Mouse (Mus musculus): Measurements from ENCODE around the gene Prok1. TPM values are rescaled to one million over a fixed set of nuclear protein-coding genes. Genes with fewer than 3 reads are reported as not detected.
A peak's percentile ranks its signal among the peaks of the same experiment; 100 is the strongest.

The Prok1 gene
- polyA plus RNA-seq, 1 experiment from 2014 or later: not detected

- Histone ChIP-seq H3K9ac (replicated peaks) (no peak overlapping the region), H3K36me3 (no peaks in the 10 kb centered on the region), H3K4me1 (no peaks in the 10 kb centered on the region), H3K27me3 (no peaks in the 10 kb centered on the region), H3K27ac (replicated peaks) (no peak overlapping the region), H3K9me3 (no peaks in the 10 kb centered on the region), H3K4me3 (no peak overlapping the region), H3K4me2 (replicated peaks) (no peak overlapping the region)
- ATAC-seq (replicated peaks): 0 out of 2 replicates have a peak, but pooled peaks have one; percentile 24
- WGBS: 57% methylated on average over 7 of the region's 7 CpGs
Observed at GRCm38 (mm10) chr3:107207625-107208253, 31.8 kb downstream of the Prok1 start.

- 46% methylated on average over 4 of the region's 4 CpGs for WGBS
- no peak for ATAC-seq (replicated peaks)
Observed at GRCm38 (mm10) chr3:107206490-107207150, 32.9 kb downstream of the Prok1 start.

GRCm38 (mm10) chr3:107205994-107206393 lies 33.5 kb downstream of the Prok1 start:
- Histone ChIP-seq H3K4me3 (no peak overlapping the region), H3K36me3 (no peaks in the 10 kb centered on the region), H3K27ac (replicated peaks) (no peak overlapping the region), H3K9ac (replicated peaks) (no peak overlapping the region), H3K27me3 (no peaks in the 10 kb centered on the region), H3K9me3 (no peaks in the 10 kb centered on the region), H3K4me2 (replicated peaks) (no peak overlapping the region), H3K4me1 (no peaks in the 10 kb centered on the region)
- WGBS: 16% methylated on average over 4 of the region's 4 CpGs
- ATAC-seq (replicated peaks): no peak

More at GRCm38 (mm10) chr3:107206490-107207150, 32.9 kb downstream of the Prok1 start:
- no peaks in the 10 kb centered on the region for H3K27me3 ChIP-seq
- no peak overlapping the region for H3K4me3 ChIP-seq
- no peaks in the 10 kb centered on the region for H3K36me3 ChIP-seq
- no peaks in the 10 kb centered on the region for H3K9me3 ChIP-seq
- H3K4me2 ChIP-seq (replicated peaks): no peak overlapping the region
- H3K27ac ChIP-seq (replicated peaks): no peak overlapping the region
- H3K9ac ChIP-seq (replicated peaks): no peak overlapping the region
- no peaks in the 10 kb centered on the region for H3K4me1 ChIP-seq

- H3K4me2 ChIP-seq (replicated peaks): no peak overlapping the region
- H3K27ac ChIP-seq (replicated peaks): no peak overlapping the region
- H3K36me3 ChIP-seq: no peaks in the 10 kb centered on the region
- H3K4me1 ChIP-seq: no peaks in the 10 kb centered on the region
- H3K27me3 ChIP-seq: no peaks in the 10 kb centered on the region
- H3K9me3 ChIP-seq: no peaks in the 10 kb centered on the region
- H3K4me3 ChIP-seq: no peak overlapping the region
- H3K9ac ChIP-seq (replicated peaks): no peak overlapping the region
- ATAC-seq (replicated peaks): no peak
Observed at GRCm38 (mm10) chr3:107205170-107205569, 34.3 kb downstream of the Prok1 start.

- Histone ChIP-seq H3K27ac (replicated peaks) (no peak overlapping the region), H3K4me3 (no peak overlapping the region), H3K27me3 (no peaks in the 10 kb centered on the region), H3K9me3 (no peaks in the 10 kb centered on the region), H3K9ac (replicated peaks) (no peak overlapping the region), H3K4me2 (replicated peaks) (no peak overlapping the region), H3K36me3 (no peaks in the 10 kb centered on the region), H3K4me1 (no peaks in the 10 kb centered on the region)
- WGBS: 95% methylated on average over 3 of the region's 3 CpGs
- ATAC-seq (replicated peaks): no peak
Observed at GRCm38 (mm10) chr3:107204413-107204812, 35.1 kb downstream of the Prok1 start.

- no peak overlapping the region for H3K4me3 ChIP-seq
- no peaks in the 10 kb centered on the region for H3K4me1 ChIP-seq
- no peak overlapping the region for H3K4me2 ChIP-seq (replicated peaks)
- H3K27me3 ChIP-seq: no peaks in the 10 kb centered on the region
- H3K36me3 ChIP-seq: no peaks in the 10 kb centered on the region
- no peaks in the 10 kb centered on the region for H3K9me3 ChIP-seq
- 35% methylated on average over 9 of the region's 9 CpGs for WGBS
- no peak overlapping the region for H3K27ac ChIP-seq (replicated peaks)
- H3K9ac ChIP-seq (replicated peaks): no peak overlapping the region
- peak; percentile 59 for ATAC-seq (replicated peaks)
Observed at GRCm38 (mm10) chr3:107201310-107202180, 38.0 kb downstream of the Prok1 start.

GRCm38 (mm10) chr3:107188226-107188899 lies 51.1 kb downstream of the Prok1 start:
- Histone ChIP-seq H3K27me3 (no peaks in the 10 kb centered on the region), H3K4me2 (replicated peaks) (no peak overlapping the region), H3K4me1 (0 out of 2 replicates have a peak, but pooled peaks cover 3% of the 10 kb centered on the region), H3K27ac (replicated peaks) (no peak overlapping the region), H3K4me3 (no peak overlapping the region), H3K9me3 (no peaks in the 10 kb centered on the region), H3K36me3 (no peaks in the 10 kb centered on the region), H3K9ac (replicated peaks) (no peak overlapping the region)
- peak; percentile 81 for ATAC-seq (replicated peaks)
- WGBS: 40% methylated on average over 6 of the region's 6 CpGs

GRCm38 (mm10) chr3:107187022-107187421 lies 52.5 kb downstream of the Prok1 start:
- H3K4me3 ChIP-seq: no peak overlapping the region
- H3K4me2 ChIP-seq (replicated peaks): no peak overlapping the region
- no peak for ATAC-seq (replicated peaks)
- no peaks in the 10 kb centered on the region for H3K36me3 ChIP-seq
- no peak overlapping the region for H3K9ac ChIP-seq (replicated peaks)
- no peaks in the 10 kb centered on the region for H3K27me3 ChIP-seq
- H3K4me1 ChIP-seq: 0 out of 2 replicates have a peak, but pooled peaks cover 3% of the 10 kb centered on the region
- no peaks in the 10 kb centered on the region for H3K9me3 ChIP-seq
- 80% methylated on average over 4 of the region's 4 CpGs for WGBS
- no peak overlapping the region for H3K27ac ChIP-seq (replicated peaks)

GRCm38 (mm10) chr3:107185597-107185996 lies 53.9 kb downstream of the Prok1 start:
- Histone ChIP-seq H3K9ac (replicated peaks) (no peak overlapping the region), H3K27ac (replicated peaks) (no peak overlapping the region), H3K36me3 (no peaks in the 10 kb centered on the region), H3K9me3 (no peaks in the 10 kb centered on the region), H3K27me3 (no peaks in the 10 kb centered on the region), H3K4me3 (no peak overlapping the region), H3K4me1 (0 out of 2 replicates have a peak, but pooled peaks cover 3% of the 10 kb centered on the region), H3K4me2 (replicated peaks) (no peak overlapping the region)
- ATAC-seq (replicated peaks): no peak
- WGBS: 65% methylated on average over 3 of the region's 3 CpGs

GRCm38 (mm10) chr3:107183178-107183577 lies 56.3 kb downstream of the Prok1 start:
- Histone ChIP-seq H3K4me1 (no peaks in the 10 kb centered on the region), H3K36me3 (no peaks in the 10 kb centered on the region), H3K9me3 (no peaks in the 10 kb centered on the region), H3K27ac (replicated peaks) (no peak overlapping the region), H3K27me3 (no peaks in the 10 kb centered on the region), H3K4me2 (replicated peaks) (no peak overlapping the region), H3K9ac (replicated peaks) (no peak overlapping the region), H3K4me3 (no peak overlapping the region)
- 80% methylated on average over 3 of the region's 3 CpGs for WGBS
- ATAC-seq (replicated peaks): no peak
